Mouse (Mus musculus) heart, adult 2 months (tissue): Measurements from ENCODE around the gene Mfsd4b4.
"Not testable (repeated sequence)": the region's sequence is repeated elsewhere in the genome, so short reads cannot be mapped to it uniquely, and the experiment has no call there.

ENCODE experiments used
- CTCF ChIP-seq: fragments of 200-600 bp; IDR thresholded peaks from 2 replicates; pipeline ENCODE4 v1.8.1; 2022; ENCODE audit warnings: antibody characterized with exemption, mild to moderate bottlenecking, moderate library complexity
- EP300 ChIP-seq: fragments of 200-500 bp; IDR thresholded peaks from 2 replicates; pipeline ENCODE4 v1.6.1; 2011; ENCODE audit warnings: low read depth, low read length, control low read depth; ENCODE audit not compliant: insufficient read depth
- POLR2A ChIP-seq: fragments of 200-500 bp; IDR thresholded peaks from 2 replicates; pipeline ENCODE4 v1.6.1; 2011; ENCODE audit warnings: mild to moderate bottlenecking, low read depth, low read length, control low read depth; ENCODE audit not compliant: insufficient read depth

DNA sequence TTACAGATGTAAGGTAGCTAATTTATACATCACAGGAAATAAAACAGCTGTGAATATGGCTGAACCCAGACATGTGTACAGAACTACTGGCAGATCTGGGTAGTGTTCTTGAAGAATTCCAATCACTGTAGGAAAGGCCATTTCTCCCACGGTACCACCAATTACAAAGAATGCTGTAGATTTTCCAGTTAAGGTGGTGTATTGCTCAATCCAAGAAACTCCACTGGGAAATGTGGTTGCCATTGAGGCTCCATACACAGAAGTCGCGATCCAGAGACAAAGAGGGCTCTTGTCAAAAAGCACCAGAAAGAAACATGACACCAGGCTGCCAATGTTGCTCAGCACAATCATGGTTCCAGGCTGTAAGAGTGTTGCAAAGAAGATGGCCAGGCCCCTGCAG is 48.2 kb upstream of the Mfsd4b4 start:
- not testable (repeated sequence) for TF ChIP-seq POLR2A, EP300, CTCF
